Mouse (Mus musculus) CD4-positive, CD25-positive, alpha-beta regulatory T cell, adult 9 weeks (primary cell): ENCODE results near the gene Gm8024. TPM values are rescaled to one million over a fixed set of nuclear protein-coding genes. Genes with fewer than 3 reads are reported as not detected.

Experiments
- polyA plus RNA-seq: library from polyadenylated mRNA; unstranded; fragments of 100-300 nt; shearing (Covaris generic); gene quantifications from one replicate; pipeline ENCODE4 v1.2.1, GENCODE M21; 2017

Gene Gm8024
- not detected for polyA plus RNA-seq

DNA sequence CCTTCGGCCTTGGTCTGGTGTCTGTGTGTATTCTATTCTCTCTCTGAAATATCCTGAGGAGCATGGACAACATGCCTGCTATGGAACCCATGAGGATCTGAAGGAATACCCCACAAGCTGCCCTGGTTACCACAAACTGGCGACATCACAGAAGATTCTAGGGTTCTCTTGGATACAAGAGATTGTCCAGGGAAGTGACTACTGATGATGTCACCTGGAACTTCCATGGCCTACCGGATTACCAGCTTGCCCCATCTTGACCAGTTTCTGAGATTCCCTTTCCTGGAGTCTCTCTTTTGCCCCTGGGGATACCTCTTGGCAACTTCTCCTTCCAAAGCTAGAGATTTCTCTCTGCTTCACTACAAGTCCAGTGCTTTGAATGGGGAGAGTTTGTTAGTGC, at the start of gene Gm8024:
Gene Gm8024 (minus strand): TSS at position 101 of the 400 bp plus-strand sequence.

GRCm38 (mm10) chr14:42502249-42502648, 21.8 kb downstream of the Gm8024 start, which contains the start of gene Gm8020:
TSS of gene Gm8020 (minus strand) at chr14:42502349.

Other genes with a start within 250 kb of the Gm8024 start
- not detected for gene Gm9611, start 226.9 kb downstream of the Gm8024 start, polyA plus RNA-seq
- gene Gm7995, start 214.1 kb downstream of the Gm8024 start, polyA plus RNA-seq = not detected
- gene Gm8005, start 84.6 kb downstream of the Gm8024 start, polyA plus RNA-seq = not detected
- not detected for gene Gm8011, start 60.4 kb downstream of the Gm8024 start, polyA plus RNA-seq
- not detected for gene Gm8020, start 21.9 kb downstream of the Gm8024 start, polyA plus RNA-seq
- gene Gm17124, start 75.6 kb upstream of the Gm8024 start, polyA plus RNA-seq = not detected
- gene Gm3633, start 117.6 kb upstream of the Gm8024 start, polyA plus RNA-seq = not detected
- not detected for gene Gm10378, start 131.7 kb upstream of the Gm8024 start, polyA plus RNA-seq
- not detected for gene Gm3015, start 244.5 kb upstream of the Gm8024 start, polyA plus RNA-seq